Mouse (Mus musculus): Measurements from ENCODE around the gene Tpd52l1.

The Tpd52l1 gene

DNA sequence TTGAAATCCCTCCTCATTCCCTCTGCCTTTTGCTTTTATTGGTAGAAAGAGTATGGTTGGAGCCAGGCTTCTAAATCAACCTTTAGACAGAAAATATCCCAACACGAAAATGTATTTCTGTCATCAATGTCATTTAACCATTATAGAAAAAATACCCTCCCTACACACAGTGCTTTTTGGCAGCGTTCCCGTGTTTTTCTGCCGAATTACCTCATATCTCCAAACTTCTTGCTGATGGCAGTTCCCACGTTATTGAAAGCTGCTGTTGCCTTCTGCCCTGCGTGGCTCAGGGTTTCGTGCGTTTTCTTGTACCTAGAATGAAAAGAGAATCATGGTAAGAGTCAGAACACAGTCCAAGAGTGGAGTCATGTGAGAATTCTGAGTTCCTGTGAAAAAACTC is 99.4 kb downstream of the Tpd52l1 start:
- no peak for DNase-seq (ENCODE audit: low spot score)

DNA sequence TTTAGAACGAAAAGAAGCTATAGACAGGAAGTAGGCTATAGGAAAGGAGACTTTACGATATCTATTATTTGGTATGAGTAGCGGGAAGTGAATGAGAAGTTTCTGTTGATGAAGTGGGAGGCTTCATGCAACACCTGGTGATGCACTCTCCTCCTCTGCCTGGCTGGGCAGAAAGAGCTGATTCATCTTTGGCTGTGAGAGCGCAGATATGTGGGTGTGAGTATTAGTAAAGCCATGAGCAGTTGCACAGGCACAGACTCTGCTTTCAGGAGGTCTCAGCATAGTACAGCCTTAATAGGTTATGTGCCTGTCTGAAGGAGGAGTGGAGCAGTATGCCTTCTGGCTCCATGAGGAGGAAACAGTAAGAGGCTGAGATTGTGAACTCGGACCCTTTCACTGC is 109.3 kb downstream of the Tpd52l1 start:
- no peak for DNase-seq (ENCODE audit: low spot score)

DNA sequence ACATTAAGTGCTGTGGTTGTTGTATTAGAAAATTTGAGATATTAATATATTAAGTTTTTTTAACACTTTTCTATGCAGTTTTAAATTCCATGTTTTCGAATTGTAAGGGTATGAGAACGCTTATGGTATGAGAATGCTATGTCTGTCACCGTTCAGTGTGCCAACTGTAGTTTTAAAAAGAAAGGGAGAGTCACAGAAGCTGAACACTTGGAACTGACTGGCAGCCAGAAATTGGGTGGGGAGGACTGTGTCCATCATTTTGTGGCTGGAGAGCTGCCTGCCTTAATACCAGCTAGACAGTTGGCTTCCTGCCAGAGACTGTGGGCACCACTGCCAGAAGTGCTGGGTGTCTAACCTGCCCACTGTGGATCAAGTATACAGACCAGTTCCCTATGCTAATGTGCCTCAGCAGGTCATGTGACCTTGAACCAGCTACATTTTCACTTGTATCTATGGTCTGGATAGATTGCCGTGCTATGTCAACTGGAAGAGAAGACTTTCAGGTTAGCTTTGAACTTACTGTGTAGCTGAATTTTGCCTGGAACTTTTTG is 114.5 kb downstream of the Tpd52l1 start:
- peak; percentile 47 for DNase-seq (ENCODE audit: low spot score)

DNA sequence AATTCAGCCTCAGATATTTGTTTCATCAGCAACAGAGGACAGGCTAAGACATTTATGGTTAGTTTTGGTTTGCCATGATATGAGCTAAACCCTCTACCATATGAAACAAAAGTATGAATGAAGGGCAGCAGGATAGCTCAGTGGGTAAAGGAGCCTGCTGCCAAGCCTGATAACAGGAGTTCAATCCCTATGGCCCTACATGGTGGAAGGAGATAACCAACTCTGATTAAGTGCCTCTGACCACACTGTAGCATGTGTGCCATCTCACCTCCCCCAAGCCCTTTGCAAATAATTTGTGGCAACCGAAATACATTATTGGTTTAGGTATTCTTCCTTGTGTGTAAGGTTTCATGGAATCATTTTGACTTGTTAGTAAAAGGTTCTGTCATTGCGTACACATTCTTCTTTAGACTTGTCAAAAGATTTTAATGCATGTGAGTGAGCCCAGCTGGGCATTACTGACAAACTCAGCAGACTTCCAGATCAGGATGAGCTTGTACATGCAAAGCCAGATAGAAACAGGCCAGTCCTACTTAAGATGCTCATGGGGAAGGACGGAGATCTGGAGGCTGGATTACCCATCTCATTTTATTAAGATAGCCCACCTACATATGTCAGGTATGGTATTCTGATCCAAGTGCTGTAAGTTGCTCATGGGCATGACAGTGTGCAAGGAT is 115.3 kb downstream of the Tpd52l1 start:
- DNase-seq (ENCODE audit: low spot score), result no peak

DNA sequence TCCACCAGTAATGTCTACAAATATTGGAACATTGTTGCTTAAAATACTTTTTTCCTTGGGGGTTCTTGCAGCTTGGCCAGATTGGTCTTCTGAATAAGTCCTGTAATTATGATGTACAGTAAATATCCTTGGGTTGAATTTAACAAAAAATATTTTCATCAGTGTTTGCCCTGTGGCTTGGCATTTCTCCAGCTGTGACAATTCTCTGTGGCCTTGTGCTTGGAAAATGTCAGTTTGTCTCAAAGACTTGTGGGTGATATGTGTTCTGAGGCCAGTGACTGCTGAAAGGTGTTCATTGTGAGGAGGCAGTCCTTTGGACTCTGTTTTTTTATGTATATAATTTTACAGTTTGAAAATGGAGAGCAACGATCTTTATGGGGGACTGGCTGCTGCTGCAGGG is 116.3 kb downstream of the Tpd52l1 start:
- DNase-seq (ENCODE audit: low spot score), result no peak

DNA sequence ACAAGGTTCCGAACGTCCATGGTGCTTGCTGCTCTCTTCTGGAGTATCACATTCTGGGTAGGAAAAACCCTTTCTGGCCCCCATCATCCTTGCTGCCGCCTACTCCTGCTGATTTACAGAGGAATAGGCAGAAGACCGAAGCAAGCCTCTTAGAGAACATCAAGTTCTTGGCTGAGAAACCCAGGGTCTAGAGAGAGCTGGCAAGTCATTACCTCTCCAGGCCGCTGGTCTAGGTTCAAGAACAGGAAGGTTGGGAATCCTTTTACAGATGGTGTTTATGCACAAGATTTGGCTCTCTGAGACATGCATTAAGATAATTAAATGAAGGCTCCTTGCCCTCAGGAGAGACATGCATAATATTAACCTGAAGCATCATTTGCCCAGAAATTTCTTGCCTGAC is 127.3 kb downstream of the Tpd52l1 start:
- DNase-seq (ENCODE audit: low spot score), result no peak

DNA sequence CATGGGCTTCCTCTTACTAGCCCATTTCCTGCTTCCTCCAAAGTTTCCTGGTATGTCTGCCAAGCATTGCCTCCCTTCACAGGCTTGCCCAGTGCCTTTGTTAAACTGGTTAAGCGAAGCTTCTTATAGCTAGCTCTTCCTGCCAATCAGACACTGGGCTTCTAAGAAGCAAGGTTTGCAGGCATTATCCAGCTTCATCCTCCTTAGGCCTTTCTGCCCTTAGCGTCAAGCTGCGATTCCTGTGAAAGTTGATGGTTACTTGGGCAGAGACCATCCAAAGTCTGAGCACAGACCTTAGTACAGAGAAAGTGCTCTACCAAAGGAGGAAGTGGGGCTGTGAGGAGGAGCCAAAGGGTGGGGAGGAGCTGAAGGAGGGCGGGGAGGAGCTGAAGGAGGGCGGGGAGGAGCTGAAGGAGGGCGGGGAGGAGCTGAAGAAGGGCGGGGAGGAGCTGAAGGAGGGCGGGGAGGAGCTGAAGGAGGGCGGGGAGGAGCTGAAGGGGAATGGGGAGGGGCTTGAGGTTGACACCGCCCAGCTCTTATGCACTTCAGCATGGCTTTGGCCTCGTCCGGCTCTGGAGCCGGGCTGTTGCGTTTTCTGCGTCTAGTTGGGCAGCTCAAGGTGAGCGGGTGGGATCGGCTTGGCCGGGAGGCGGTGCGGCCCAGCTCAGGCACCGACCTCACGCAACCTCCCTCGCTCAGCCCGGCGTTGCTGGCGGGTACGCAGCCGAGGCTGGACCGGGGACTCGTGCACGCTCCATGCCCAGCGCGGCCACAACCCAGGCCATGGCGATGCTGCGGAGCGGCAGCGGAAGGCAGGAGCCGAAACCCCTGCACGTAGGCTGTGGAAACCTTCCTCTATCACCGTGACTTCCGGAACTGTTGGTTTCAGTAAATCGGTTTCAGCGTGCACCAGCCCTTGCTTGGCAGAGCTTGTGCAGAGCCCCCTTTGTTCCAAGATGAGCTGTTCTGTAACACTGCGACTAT is 132.6 kb downstream of the Tpd52l1 start, which contains the start of gene Hddc2:
Gene Hddc2 (plus strand): TSS at position 519 of the 984 bp plus-strand sequence.
- DNase-seq (ENCODE audit: low spot score), result peak; percentile 89

DNA sequence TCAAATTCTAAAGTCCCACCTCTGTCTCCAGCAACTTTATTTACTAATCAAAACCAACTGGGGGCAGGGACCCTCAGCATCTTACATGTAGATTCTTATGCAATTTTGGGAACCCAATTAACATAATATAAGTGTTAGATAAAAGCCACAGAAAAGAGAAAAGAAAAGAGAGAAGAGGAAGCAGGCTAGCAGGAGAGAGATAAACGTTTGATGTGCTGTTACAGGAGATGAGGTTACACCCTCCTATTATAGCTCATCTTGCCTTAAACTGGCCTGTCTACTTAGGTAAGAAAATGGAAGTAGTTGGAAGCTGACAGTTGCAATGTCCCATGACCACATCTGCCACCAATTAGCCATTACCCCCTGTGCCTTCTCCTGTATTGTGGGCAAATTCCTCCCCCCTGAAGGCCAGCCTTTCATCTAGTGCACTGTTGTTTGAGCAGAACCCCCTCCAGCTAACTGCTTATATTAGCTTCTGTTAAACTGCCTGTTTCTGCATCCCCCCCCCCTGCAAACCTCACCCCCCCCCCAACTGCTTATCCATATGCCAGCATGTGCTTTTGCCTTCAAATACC is 138.6 kb downstream of the Tpd52l1 start:
- no peak for DNase-seq (ENCODE audit: low spot score)

DNA sequence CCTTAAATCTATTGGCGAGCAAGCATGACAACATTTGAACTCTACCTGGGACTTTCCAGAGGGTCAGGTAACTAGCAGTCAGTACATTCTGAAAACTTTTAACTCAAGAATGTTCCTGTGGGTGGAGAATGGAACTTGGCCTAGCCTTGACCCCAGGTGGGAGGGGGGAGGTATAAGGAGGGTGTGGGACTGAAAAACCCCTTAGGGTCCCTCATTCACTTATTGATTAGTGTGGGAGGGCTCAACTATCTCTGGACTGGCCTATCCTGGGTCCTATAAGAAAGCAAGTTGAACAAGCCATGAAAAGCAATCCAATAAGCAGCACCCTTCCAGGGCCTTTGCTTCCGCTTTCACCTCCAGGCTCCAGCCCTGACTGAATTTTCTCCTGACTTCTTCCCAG is 142.3 kb downstream of the Tpd52l1 start:
- DNase-seq (ENCODE audit: low spot score), result no peak

DNA sequence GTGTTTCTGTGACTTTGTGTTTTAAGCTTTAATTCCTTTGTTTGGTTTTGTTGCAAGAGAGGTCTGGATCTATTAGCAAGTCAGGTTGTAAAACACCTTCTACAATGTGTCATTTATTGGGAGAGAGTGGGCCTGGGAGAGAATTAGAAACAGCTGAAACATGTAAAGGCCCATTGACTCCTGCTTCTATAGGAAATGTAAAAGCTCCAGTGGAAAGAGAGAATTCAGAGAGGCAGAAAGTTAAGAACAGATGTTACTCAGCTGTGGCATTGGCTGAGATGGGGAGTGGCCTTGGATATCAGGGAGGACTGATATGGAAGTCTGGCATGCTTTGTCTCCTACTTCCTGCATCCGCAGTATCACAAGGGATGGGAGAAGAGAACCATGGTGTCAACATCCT is 145.5 kb downstream of the Tpd52l1 start:
- no peak for DNase-seq (ENCODE audit: low spot score)

DNA sequence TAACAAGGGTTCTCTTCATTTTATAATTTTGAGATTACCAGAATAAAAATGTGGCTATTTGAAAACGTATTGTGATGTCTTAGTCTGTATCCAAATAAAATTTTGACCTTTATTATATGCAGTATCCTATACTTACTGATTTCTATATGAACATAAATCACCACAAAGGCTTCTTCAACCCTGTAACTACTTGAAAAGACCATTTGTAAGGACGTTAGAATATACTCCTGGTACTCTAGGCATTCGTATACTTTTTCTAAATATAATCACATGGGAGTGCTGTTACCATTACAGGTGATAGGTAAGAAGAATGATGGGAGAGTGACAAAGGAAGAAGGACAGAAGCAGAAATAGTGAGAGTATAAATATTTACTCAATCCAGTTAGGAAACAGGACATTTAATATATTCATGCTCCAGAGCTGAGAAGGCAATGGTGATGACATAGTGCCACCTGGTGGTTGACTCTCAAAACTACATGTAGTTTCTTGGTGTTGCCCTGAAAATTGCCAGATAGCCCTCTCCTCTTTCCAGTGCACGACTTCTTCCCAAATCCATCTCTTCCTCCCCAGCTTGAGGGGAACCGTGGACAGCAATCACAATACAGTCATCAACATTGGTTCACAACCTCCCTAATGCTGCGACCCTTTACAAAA is 146.7 kb downstream of the Tpd52l1 start:
- DNase-seq (ENCODE audit: low spot score), result peak; percentile 81

DNA sequence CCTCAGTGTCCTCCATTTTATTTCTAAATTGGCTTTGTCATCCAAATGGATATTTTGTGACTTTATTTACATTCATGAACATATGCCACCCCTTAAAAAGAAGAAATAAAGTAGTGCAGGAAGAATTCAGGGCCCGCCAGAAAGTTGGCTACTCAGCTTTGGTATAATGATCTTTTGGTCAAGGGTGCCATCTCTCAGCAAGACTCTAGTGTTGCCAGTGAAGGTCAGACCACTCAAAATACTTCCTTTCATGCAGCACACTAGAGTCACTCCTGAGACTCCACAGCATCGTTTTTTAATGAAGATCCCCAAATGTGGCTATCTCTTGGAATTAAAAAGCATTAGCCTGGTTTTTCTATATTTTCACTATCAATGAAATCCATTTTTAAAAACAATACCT is 147.5 kb downstream of the Tpd52l1 start:
- no peak for DNase-seq (ENCODE audit: low spot score)

DNA sequence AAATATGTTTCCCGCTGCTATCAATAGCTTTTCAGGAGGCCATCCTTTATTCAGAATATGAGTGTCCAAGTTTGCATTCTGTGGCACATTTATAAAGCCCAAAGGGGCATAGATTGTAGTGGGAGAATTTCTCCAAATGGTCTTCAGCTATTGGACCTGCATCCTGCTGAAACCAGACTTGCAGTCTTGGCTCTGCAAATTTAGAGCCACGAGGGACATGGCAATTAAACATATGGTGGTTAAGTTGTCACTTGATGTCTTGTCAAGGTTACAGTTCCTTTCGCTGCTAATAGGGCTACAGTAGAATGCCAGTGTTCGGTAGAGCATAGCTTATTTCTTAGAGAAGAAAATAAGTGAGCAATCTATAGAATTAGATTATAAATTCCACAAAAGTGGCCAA is 148.7 kb downstream of the Tpd52l1 start:
- DNase-seq (ENCODE audit: low spot score), result no peak

DNA sequence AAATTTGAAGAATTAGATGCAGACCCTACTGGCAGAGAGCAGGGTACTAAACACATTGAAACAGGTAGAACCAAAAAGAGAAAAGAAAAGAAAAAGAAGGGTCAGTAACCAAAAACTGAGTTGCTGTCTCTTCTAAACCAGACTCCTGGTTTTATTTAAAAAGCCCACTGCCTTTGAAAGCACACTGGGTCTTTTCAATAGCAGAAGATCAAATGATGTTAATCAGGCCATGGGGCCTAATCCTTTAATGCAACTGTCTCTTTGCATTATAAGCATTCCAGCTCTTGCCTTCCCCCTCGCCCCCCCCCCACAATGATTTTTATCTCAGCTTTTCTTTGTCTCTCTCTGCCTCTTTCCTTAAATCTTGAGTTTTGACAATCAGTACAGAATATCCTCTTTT is 149.3 kb downstream of the Tpd52l1 start:
- DNase-seq (ENCODE audit: low spot score), result no peak

DNA sequence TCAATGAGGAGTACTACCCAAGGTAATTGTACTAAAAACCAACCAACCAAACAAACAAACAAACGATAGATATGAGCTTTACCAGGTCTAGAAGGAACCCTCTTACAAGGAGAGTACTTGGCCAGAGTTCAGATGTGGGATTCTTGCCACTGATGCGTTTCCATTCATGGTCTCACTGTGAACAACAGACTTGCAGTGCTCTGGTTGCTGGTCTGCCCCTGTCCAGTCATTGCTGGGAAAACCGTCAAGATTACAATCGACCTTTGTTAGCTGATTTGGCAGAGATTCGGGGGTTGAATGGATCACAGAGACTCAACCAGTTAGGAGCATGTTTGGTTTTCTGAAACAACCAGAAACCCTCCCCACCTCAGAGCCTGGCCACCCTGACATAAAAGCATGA is 150.1 kb downstream of the Tpd52l1 start:
- no peak for DNase-seq (ENCODE audit: low spot score)

DNA sequence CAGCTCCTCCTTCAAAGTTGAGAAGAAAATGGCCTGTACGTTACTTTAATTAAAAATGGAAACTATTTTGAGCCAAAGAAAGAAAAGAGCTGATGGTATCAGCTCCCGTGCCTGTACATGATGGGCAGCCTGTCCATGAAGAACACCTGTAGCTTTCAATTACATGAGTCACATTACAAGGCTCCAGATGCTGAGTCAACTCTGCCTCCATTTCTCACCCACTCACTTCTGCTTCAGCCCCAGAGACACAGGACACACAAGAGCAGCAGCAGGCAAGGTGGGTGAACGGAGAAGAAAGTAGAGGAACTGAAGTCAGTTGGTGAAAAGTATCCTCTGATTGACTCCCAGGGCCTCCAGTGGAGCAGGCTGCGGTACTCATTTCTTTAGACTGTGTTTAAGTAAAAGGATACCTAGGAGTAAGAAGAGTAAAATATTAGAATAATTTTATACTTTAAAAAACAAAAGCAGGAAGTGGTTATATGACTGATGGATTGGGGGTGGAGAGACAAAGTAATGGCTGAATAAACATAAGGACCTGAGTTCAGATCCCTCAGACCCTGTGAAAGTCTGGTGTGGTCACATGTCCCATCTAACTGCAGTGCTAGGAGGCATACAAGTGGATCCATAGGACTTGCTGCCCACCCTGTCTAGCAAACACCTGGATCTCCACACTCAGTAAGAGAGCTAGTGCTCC is 156.9 kb downstream of the Tpd52l1 start:
- DNase-seq (ENCODE audit: low spot score), result no peak

DNA sequence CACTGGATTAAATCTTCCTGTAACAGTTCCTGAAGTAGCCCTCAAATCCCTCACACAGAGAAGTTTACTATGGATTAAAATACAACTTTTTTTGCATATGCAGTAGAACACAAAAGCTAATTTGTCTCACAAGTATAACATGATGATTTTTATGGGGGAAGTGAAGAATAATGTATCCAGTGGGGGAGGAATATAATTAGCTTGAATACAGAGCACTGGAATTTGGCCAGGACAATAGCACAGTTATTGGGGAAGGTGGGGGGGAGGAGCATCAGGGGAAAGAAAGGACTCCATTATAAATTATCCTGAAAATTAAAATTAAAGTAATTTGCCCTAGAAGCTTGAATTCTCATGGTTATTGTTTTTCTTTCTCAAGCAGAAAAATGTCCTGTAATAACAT is 158.0 kb downstream of the Tpd52l1 start:
- DNase-seq (ENCODE audit: low spot score), result no peak
